Mouse (Mus musculus) heart, postnatal 0 days (tissue): ENCODE results near the gene Cfap45. TPM values are rescaled to one million over a fixed set of nuclear protein-coding genes. Genes with fewer than 3 reads are reported as not detected.

ENCODE experiments used
- ATAC-seq: fragments of 200-750 bp; cut with Nextera tagmentation; 2 replicates; pipeline ENCODE4 v1.8.0; 2017; ENCODE audit warnings: low read depth, moderate number of reproducible peaks, moderate library complexity; ENCODE audit not compliant: insufficient read depth
- DNase-seq: peaks from one replicate; pipeline ENCODE4 v3.0.0-alpha.2; 2016; ENCODE audit warnings: low spot score
- H3K27ac ChIP-seq: fragments of 300-500 bp; sonication (generic); 2 replicates; pipeline ENCODE4 v1.5.1; 2014; ENCODE audit warnings: low read depth, mild to moderate bottlenecking
- H3K27me3 ChIP-seq: fragments of 300-500 bp; sonication (generic); 2 replicates; pipeline ENCODE4 v1.6.1; 2014; ENCODE audit warnings: low read length, mixed read lengths; ENCODE audit not compliant: control insufficient read depth, insufficient read depth
- H3K36me3 ChIP-seq: fragments of 300-500 bp; sonication (generic); replicated peaks from 2 replicates; pipeline ENCODE4 v1.6.1; 2014; ENCODE audit warnings: low read length, mixed read lengths; ENCODE audit not compliant: control insufficient read depth, insufficient read depth
- H3K4me1 ChIP-seq: fragments of 300-500 bp; sonication (generic); 2 replicates; pipeline ENCODE4 v1.6.1; 2014; ENCODE audit warnings: antibody characterized with exemption; ENCODE audit not compliant: control insufficient read depth, insufficient read depth
- H3K4me2 ChIP-seq: fragments of 300-500 bp; sonication (generic); 2 replicates; pipeline ENCODE4 v1.6.1; 2014; ENCODE audit warnings: low read depth, mild to moderate bottlenecking, low read length, moderate library complexity
- H3K4me3 ChIP-seq: fragments of 300-500 bp; sonication (generic); 2 replicates; pipeline ENCODE4 v1.5.1; 2014; ENCODE audit warnings: low read depth, low read length
- H3K9ac ChIP-seq: fragments of 300-500 bp; sonication (generic); replicated peaks from 2 replicates; pipeline ENCODE4 v1.6.1; 2014; ENCODE audit warnings: low read depth, low read length, mixed read lengths
- H3K9me3 ChIP-seq: fragments of 300-500 bp; sonication (generic); replicated peaks from 2 replicates; pipeline ENCODE4 v1.6.1; 2016; ENCODE audit warnings: low read length; ENCODE audit not compliant: control insufficient read depth
- CTCF ChIP-seq: IDR thresholded peaks from 2 replicates; pipeline ENCODE4 v1.5.1; 2016; ENCODE audit warnings: antibody characterized with exemption, control low read depth, low read depth
- EP300 ChIP-seq: IDR thresholded peaks from 2 replicates; pipeline ENCODE4 v1.6.1; 2016; ENCODE audit warnings: antibody characterized with exemption, low read depth
- WGBS: fragments of 180-500 bp; shearing (Covaris S2); extraction: QIAGEN DNeasy Blood & Tissue Kit; methylation state at CpG from one replicate; pipeline ENCODE4 v1.1.7; 2014; 5-methylcytosine and 5-hydroxymethylcytosine counted together
- polyA plus RNA-seq: library from polyadenylated mRNA; unstranded; fragments of >200 nt; fragmentation: Nextera tagmentation; extraction: Ambion mirVana; gene quantifications from 2 replicates; pipeline ENCODE4 v1.2.1, GENCODE M21; 2015
- total RNA-seq: library from RNA; depleted of rRNA; stranded (reverse); fragments of >200 nt; gene quantifications from 2 replicates; pipeline ENCODE4 v1.2.3, GENCODE M21; 2014; ENCODE audit warnings: low replicate concordance

Gene Cfap45
- total and polyA plus RNA-seq, 2 experiments from 2014 or later = 2.6 to 6.6 TPM

DNA sequence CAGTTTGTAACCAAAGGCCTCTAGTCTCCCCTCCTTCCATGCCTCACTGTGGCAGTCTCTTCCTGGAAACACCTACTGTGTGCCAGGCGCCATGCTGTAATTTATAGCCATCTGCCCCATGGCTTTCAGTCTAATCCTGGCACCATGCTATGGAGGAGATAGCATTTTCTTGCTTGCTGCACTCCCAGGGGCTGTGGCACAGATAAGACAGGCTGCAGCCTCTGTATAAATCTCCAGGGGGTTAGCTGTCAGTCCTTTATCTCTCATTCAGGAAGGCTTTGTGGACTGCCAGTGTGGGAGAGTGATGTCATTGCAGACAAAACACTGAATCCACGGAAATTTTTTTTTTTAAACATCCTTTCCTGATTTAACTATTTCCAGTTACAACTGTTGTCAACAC, 12.4 kb upstream of the Cfap45 start:
- H3K4me2 ChIP-seq = no peak overlapping the region
- no peak overlapping the region for H3K4me3 ChIP-seq
- DNase-seq = no peak
- H3K9me3 ChIP-seq = no peaks in the 10 kb centered on the region
- H3K36me3 ChIP-seq = peaks cover 44% of the 10 kb centered on the region
- ATAC-seq = peak; percentile 24; the same call in 1 of the 2 replicates
- peak overlapping the region; percentile 26 for H3K27ac ChIP-seq
- 39% methylated on average over 2 of the region's 2 CpGs for WGBS
- peaks cover 23% of the 10 kb centered on the region for H3K4me1 ChIP-seq
- TF ChIP-seq CTCF (no peak), EP300 (0 out of 2 replicates have a peak, but pooled peaks have one; percentile 6)
- no peak overlapping the region for H3K9ac ChIP-seq
- no peaks in the 10 kb centered on the region for H3K27me3 ChIP-seq

DNA sequence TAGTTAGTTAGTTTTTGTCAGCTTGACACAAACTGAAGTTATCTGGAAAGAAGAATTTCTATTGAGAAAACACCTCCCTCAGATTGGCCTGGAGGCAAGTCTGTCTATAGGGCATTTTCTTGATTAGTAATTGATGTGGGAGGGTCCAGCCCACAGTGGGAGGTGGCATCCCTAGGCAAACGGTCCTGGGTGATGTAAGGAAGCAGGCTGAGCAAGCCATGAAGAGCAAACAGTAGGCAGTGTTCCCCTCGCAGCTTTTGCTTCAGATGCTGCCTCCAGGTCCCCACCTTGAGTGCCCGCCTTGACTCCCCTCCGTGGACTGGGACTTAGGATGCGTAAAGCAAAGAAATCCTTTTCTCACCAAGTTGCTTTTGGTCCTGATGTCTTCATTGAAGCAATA, 11.4 kb upstream of the Cfap45 start:
- H3K27ac ChIP-seq = no peak overlapping the region
- H3K4me2 ChIP-seq = no peak overlapping the region
- DNase-seq (peak; percentile 2), ATAC-seq (no peak)
- no peaks in the 10 kb centered on the region for H3K27me3 ChIP-seq
- H3K4me3 ChIP-seq = no peak overlapping the region
- H3K4me1 ChIP-seq = peaks cover 27% of the 10 kb centered on the region
- peaks cover 44% of the 10 kb centered on the region for H3K36me3 ChIP-seq
- no peak for TF ChIP-seq CTCF
- no peak for TF ChIP-seq EP300
- WGBS = 75% methylated on average over 5 of the region's 5 CpGs
- H3K9me3 ChIP-seq = no peaks in the 10 kb centered on the region
- H3K9ac ChIP-seq = no peak overlapping the region

DNA sequence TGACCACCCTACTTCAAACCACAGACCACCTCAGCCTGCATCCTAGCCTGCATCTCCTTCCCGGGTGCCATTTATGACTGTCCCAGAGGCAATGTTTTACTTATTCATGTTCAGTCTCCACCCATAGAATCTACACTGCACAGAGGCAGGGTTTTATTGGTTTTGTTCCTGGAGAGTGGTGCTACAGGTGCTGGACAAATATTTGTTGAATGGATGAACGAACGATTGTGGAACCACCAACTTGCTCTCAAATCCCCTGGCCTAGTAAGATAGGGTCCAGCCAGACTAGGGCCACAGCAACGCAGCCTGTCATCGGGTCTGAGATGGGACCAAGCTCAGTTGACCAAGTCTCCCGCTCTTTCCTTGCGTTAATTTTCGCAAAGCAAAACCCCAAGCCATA, 10.6 kb upstream of the Cfap45 start:
- peaks cover 28% of the 10 kb centered on the region for H3K4me1 ChIP-seq

DNA sequence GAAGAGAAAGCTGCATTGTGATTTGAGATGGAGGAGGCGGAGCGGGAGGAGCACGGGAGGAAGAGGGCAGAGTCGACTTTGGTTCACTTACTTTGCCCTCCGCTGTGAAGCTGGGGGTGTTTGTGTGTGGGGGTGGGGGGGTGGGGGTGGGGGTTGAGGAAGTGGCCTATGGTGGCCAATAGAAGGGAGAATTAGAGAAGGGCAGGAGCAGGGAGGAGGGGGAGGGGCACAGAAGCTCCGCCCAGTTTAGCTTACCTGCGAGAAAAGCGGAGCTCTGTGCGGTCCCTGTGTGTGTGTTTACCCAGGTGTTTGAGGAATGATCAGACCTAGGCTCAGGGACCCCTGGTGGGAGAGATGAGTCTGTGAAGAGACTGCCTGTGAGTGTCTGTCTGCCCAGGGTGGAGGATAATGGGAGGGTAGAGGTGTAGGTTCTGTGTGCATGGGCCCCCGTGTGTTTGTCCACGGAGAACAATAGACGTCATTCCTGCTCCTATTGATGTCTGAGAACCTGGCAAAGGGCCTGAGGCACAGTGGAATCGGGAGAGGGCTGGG, 10.1 kb upstream of the Cfap45 start:
- H3K27me3 ChIP-seq = no peaks in the 10 kb centered on the region
- DNase-seq (no peak), ATAC-seq (no peak)
- H3K4me3 ChIP-seq = no peak overlapping the region
- H3K4me1 ChIP-seq = peaks cover 28% of the 10 kb centered on the region
- no peak overlapping the region for H3K4me2 ChIP-seq
- no peak overlapping the region for H3K9ac ChIP-seq
- peaks cover 34% of the 10 kb centered on the region for H3K36me3 ChIP-seq
- TF ChIP-seq EP300 = no peak
- no peak for TF ChIP-seq CTCF
- no peak overlapping the region for H3K27ac ChIP-seq
- 41% methylated on average over 13 of the region's 13 CpGs for WGBS
- H3K9me3 ChIP-seq = no peaks in the 10 kb centered on the region

More for the DNA sequence above, 10.6 kb upstream of the Cfap45 start:
- Histone ChIP-seq H3K4me2 (no peak overlapping the region), H3K4me3 (no peak overlapping the region), H3K36me3 (peaks cover 39% of the 10 kb centered on the region), H3K27ac (no peak overlapping the region), H3K9me3 (no peaks in the 10 kb centered on the region), H3K9ac (no peak overlapping the region), H3K27me3 (no peaks in the 10 kb centered on the region)
- DNase-seq (no peak), ATAC-seq (no peak)
- 55% methylated on average over 8 of the region's 8 CpGs for WGBS
- TF ChIP-seq EP300 = no peak
- no peak for TF ChIP-seq CTCF

DNA sequence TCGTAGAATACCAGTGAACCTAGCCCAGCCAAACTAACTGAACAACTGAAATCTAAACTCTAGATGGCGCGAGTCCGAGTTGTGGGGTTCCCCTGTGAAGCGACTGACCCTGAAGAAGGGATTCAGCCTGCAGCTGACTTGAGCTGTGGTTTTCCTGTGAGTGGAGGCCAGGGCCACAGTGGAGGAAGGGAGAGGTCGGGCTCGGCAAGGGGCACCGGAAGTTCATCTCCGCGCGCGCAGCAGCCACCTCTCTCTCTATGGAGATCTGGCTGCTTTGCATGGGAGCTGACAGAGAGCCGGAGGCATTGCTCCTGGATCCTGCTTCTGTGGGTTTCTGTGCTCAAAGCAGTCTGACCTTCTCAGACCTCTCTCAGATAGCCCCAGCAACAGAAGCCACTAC, 7.6 kb upstream of the Cfap45 start:
- peaks cover 22% of the 10 kb centered on the region for H3K4me1 ChIP-seq

More for the DNA sequence above, 7.6 kb upstream of the Cfap45 start:
- Histone ChIP-seq H3K4me2 (peak overlapping the region; percentile 44), H3K9ac (no peak overlapping the region), H3K36me3 (peaks cover 10% of the 10 kb centered on the region), H3K27ac (peak overlapping the region; percentile 72), H3K4me3 (no peak overlapping the region), H3K27me3 (no peaks in the 10 kb centered on the region), H3K9me3 (0 out of 2 replicates have a peak, but pooled peaks cover 1% of the 10 kb centered on the region)
- peak; percentile 55 for ATAC-seq
- TF ChIP-seq EP300 (no peak), CTCF (peak; percentile 17; the same call in 1 of the 2 replicates)
- DNase-seq = peak; percentile 65
- WGBS = 17% methylated on average over 13 of the region's 13 CpGs
